Mouse (Mus musculus) c-Kit-positive CD71-negative TER-119-negative erythroid progenitor cells, embryonic 14.5 days (primary cell): Measurements from ENCODE around the gene Smyd3.
A peak's percentile ranks its signal among the peaks of the same experiment; 100 is the strongest.

ENCODE experiments used
- DNase-seq: peaks from one replicate; pipeline ENCODE4 v3.0.0-alpha.2; 2013; ENCODE audit warnings: low read depth

Gene Smyd3

DNA sequence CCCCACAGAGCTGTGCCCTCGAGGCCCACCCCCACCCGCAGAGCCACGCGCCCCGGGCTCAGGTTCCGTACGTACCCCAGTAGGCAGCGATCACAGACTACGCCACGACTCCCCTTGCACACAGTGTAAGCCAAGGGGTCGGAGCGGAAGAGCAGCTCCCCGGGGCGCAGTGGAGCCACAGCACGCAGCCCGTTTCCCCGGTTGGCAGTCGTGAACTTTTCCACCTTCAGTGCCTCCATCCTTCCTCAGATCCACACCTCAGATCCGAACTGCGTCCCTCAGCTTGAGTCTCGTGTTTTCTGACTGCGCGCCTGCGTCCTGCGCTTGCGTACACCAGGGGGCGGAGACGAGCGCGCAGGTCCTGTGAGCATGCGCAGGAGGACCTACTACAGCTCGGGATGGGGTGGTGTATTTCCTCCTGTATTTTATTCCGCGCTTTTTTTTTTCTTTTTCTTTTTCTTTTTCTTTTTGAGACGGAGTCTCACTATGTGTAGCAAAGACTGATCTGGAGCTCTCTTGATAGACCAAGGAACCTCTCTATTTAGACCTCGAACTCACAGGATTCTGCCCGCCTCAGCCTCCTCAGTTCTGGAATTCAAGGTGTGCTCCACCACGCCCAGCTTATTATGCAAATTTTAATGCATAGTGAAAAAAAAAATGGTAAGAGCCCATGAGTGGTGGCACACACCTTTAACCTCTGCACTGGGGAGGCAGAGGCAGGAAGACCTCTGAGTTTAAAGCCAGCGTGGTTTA, at the start of gene Smyd3:
Gene Smyd3, minus strand, starts transcription at position 329 of the 753 bp plus-strand sequence.
- DNase-seq: peak; percentile 78

- no peak for DNase-seq
Observed at GRCm38 (mm10) chr1:179567558-179567957, 49.7 kb upstream of the Smyd3 start.

- DNase-seq: no peak
Observed at GRCm38 (mm10) chr1:179563926-179564325, 46.1 kb upstream of the Smyd3 start.

GRCm38 (mm10) chr1:179563211-179563610, 45.4 kb upstream of the Smyd3 start:
- no peak for DNase-seq

DNA sequence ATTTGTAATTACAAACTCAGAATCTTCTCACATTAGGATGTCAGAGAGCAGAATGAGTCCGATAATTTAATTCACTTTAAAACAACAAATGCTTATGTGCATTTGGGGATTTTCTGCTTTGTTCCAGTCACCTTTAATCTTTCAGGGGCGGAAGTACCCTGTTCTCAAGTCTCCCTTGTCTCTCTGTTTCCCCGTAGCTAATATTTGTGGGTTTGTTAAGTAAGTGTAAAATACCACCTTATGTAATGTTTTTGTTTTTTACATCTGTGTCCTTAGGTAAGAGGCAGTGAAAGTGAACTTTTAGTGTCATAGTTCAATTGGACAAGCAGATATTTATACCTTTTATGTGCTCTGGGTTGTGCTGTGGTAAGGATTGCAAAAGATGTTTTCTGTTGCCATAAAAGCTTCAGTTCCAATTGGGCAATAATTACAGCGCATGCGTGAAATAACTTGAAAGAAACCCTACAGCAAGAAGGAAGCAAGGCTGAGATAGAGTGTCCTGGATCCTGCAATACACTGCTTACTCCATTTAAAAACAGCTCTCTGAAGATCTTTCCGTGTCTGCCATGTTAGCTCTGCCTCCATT, 43.1 kb upstream of the Smyd3 start:
- DNase-seq: no peak

DNA sequence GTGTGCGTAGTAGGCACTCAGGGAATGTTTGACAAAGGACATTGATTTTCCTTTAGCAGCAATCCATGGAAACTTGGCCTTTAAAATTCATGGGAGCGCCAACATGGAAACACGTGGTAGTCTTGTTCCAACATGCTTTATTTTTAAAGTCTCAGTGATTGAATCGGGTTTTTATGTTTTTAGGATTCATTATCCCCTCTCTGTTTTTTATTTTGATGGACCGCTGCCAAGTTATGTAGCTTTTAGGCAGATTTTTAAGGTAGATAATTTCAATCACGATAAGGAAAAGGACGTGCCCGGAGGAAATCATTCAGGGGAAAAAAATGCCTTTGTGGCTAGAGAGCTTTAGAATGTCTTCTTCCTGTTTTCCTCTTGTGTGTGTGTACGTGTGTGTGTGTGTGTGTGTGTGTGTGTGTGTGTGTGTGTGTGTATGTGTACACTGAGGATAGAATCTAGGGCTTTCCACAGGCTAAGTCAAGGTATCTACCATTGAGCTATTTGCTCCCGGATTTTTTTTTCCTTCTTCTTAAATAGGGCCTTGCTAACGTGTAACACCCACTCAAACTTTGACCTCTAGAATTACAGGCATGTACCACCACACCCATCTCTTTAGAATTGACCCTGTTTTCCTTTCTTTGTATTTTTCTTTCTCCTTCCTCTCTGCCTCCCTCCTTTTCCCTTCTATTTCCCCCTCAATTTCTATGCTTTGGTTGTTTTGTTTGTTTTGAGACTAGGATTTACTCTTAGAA, 41.8 kb upstream of the Smyd3 start:
- DNase-seq: no peak

GRCm38 (mm10) chr1:179556921-179557320, 39.1 kb upstream of the Smyd3 start:
- no peak for DNase-seq

- no peak for DNase-seq
Observed at GRCm38 (mm10) chr1:179553949-179554347, 36.1 kb upstream of the Smyd3 start.

DNA sequence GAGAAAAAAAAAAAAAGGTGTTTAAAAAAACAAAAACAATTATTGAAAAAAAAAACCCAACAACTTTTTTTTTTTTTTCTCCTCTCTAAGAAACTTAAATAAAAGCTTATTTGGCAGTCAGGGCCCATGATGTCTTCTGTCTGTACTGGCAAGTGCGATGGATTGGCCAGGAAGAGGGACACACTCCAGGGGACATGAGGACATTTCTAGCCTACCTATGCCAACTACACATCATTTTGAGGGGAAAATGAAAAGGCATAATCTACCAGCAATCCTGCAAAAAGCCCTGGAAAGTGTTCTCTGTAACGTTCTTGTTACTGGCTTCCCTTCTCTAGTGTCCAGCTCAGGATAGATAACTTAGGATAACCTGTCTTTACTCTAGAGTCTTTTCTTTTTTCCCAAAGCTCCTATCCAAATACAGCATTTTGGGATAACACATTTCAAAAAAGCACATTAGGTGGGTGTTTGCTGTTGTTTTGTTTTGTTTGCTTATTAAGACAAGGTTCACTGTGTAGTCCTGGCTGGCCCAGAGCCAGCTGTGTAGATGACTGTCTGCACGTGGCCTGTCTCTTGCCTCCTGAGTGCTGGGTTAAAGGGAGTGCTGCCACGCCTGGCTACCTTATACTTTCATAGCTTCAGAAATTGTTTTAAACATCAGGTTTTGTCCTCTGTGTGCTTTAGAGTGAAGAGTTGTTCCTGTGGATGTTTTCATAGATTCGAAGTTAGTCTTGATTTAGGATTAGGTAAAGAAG, 35.5 kb upstream of the Smyd3 start:
- no peak for DNase-seq

- DNase-seq: no peak
Observed at GRCm38 (mm10) chr1:179552751-179553150, 34.9 kb upstream of the Smyd3 start.

- DNase-seq: no peak
Observed at GRCm38 (mm10) chr1:179551921-179552320, 34.1 kb upstream of the Smyd3 start.

- no peak for DNase-seq
Observed at GRCm38 (mm10) chr1:179551336-179551735, 33.5 kb upstream of the Smyd3 start.

- no peak for DNase-seq
Observed at GRCm38 (mm10) chr1:179548996-179549752, 31.3 kb upstream of the Smyd3 start.

DNA sequence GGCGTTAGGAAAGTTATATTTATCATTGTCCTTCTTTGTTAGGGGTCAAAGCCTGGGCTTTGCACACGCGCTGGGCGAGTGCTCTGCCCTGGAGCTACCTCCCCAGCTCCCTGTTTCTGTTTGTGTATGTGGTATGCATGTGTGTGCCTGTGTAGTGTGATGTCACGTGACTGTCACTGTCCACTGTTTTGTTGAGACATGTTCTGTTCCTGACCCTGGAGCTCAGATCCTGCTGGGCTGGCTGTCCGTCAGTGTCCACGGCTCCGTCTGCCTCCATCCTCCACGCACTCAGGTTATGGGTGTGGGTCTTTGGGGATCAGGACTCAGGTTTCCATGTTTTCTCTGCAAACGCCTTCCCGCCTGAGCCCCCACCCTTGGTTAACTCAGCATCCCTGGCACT, 30.4 kb upstream of the Smyd3 start:
- DNase-seq: no peak

- DNase-seq: no peak
Observed at GRCm38 (mm10) chr1:179547176-179547575, 29.3 kb upstream of the Smyd3 start.

GRCm38 (mm10) chr1:179546551-179546917, 28.7 kb upstream of the Smyd3 start:
- peak; percentile 53 for DNase-seq

DNA sequence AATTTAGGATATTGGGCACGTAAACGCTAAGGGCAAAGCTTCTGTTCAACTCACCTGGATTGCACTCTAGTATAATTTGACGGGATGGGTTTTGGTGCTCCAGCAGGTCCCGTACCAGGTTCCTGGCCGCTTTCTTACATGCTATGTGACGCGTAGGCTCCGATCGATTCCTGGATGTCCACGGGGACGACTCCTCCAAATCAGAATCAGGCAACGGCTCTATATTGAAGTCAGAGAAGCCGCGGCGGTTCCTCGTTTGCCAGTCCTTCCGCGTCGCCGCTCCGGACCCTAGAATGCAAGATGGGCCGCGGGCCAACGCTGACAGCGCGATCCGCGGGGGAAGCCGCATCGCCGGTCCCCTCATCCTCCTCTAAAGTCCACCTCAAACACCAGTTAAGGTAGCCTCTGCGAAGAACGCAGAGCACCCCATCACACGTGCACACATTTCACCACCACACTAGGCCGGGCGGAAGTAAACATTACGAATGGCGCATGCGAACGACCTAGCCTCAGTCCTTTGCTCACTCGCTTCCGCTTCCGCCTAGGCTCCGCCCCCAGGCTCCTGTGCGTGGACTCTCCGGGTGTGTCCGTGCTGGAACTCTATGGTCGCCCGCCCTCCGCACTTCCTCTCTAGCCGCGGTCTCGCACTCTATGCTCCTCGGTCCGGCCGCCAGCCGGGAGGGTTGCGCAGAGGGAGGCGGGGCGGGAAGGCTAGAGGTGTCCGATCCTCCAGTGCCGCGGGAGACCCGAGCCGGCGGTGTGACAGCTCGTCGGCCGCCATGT, 28.1 kb upstream of the Smyd3 start, which contains the start of the genes Tfb2m and Cnst:
Gene Tfb2m, minus strand, starts transcription at position 500 of the 783 bp plus-strand sequence.
Gene Cnst, plus strand, starts transcription at position 603 of the 783 bp plus-strand sequence.
- DNase-seq: peak; percentile 99

DNA sequence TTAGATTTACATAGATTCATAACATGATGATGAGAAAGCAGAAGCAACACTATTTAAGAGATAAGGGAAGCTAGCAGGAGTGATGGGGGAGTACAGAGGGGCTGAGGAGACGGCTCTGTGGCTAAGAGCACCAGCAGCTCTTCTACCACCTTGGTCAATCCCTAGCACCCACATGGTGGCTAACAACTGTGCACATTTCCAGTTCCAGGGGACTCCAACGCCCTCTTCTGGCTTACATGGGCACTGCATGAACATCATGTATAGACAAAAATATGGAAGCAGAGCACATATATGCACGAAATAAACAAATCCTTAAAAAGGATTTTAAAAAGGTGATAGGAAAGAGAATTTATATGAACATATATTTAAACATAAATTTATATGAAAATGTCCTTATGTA, 23.7 kb upstream of the Smyd3 start:
- DNase-seq: no peak

GRCm38 (mm10) chr1:179539887-179540286, 22.0 kb upstream of the Smyd3 start:
- no peak for DNase-seq

DNA sequence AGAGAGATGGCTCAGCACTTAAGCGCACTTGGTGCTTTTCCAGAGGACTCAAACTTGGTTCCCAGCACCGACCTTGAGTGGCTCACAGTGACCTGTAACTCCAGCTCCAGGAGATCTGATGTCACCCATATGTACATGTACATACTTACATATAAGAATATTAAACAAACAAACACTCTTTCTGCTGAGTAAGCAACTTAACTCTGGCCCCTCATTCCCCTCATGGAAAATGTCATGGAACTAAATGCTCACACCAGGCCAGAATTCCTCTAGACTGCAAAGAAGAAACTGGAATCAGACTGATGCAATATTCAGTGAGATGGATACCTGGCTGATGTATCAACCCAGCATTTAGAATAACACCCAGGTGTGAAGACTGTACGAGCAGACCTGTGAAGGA, 21.2 kb upstream of the Smyd3 start:
- no peak for DNase-seq

DNA sequence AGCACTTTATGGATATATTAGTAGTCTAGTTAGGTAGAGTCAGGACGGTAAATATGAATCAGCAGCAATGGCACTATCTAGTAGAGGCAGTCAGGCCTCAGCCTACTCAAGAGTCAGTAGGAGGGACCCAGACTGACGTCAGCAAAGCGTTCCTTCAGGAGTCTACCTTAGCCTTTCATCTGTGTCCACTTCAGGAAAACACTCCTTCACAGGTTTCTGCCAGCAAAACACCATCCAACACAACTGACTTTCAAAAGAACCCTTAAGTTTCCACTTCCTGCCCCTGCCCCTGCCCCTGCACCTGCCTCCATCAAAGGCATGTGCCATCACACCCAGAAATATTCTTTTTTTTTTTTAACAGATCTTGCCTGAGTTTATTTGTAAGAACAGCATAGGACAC, 2.1 kb upstream of the Smyd3 start:
- DNase-seq: no peak
